Mouse (Mus musculus) thymus, adult 2 months (tissue): ENCODE results near the gene Gm29776.

Experiments
- CTCF ChIP-seq: fragments of 200-500 bp; IDR thresholded peaks from 2 replicates; pipeline ENCODE4 v1.5.1; 2012; ENCODE audit warnings: mild to moderate bottlenecking, control low read depth, low read length, moderate library complexity, borderline replicate concordance; ENCODE audit not compliant: control insufficient read depth, poor library complexity, insufficient read depth; ENCODE audit errors: extremely low read depth
- POLR2A ChIP-seq: fragments of 200-500 bp; IDR thresholded peaks from 2 replicates; pipeline ENCODE4 v1.6.1; 2012; ENCODE audit warnings: mild to moderate bottlenecking, low read length, control low read depth, moderate library complexity; ENCODE audit not compliant: control insufficient read depth, poor library complexity, insufficient read depth; ENCODE audit errors: extremely low read depth

DNA sequence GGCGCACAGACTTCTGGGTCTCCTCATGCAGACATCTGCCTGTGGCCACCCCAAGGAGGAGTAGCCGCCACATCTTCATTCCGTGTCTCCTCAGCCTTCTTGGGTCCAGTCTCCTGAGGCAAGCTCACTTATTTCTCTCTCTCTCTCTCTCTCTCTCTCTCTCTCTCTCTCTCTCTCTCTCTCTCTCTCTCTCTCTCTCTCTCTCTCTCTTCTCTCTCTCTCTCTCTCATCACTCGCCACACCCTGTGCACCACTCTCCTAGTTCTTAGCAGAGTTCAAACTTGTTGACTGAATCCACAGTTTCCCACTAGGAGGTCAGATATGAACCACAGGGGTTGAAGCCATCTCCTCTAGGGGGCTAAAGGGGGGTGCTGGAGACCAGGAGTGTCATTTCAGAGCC, at the start of gene Gm29776:
- TF ChIP-seq CTCF: no peak
- no peak for TF ChIP-seq POLR2A
